Mouse (Mus musculus): Measurements from ENCODE around the gene Gm20747.
"Not testable (repeated sequence)": the region's sequence is repeated elsewhere in the genome, so short reads cannot be mapped to it uniquely, and the experiment has no call there.

Gene Gm20747

DNA sequence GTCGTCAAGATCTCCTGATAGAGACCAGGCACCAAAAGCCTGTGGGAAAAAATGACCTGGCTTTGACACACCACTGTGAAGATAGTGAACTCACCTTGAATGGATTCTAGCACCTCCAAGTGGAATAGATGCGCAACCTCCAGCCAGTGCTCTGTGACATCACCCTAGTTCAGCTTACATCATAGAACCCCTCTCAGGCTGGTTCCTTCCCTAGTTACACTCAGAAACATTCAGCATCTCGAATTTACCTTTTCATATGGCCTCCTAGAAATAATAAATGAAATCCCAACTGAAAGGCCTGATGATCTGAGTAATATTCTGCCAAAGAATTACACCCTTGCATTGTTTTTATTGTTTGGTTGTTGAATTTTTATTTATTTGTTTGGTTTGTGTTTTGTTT is at the start of gene Gm20747:
Gm20747 (minus strand) TSS at position 101 of the 400 bp plus-strand sequence.
- DNase-seq (ENCODE audit: low read depth, low spot score), result not testable (repeated sequence)
